Mouse (Mus musculus): ENCODE results near the gene Ankrd44.

Gene Ankrd44

GRCm38 (mm10) chr1:54707036-54707887, 218.9 kb downstream of the Ankrd44 start:
- no peak for DNase-seq (ENCODE audit: low spot score in 2 of 2)

- no peak for DNase-seq (ENCODE audit: low spot score in 2 of 2)
Measured at GRCm38 (mm10) chr1:54706621-54707020, 219.6 kb downstream of the Ankrd44 start.

- no peak for DNase-seq (ENCODE audit: low spot score in 2 of 2)
Measured at GRCm38 (mm10) chr1:54703466-54703865, 222.7 kb downstream of the Ankrd44 start.

- DNase-seq (ENCODE audit: low spot score in 2 of 2): no peak
Measured at GRCm38 (mm10) chr1:54702918-54703317, 223.3 kb downstream of the Ankrd44 start.

GRCm38 (mm10) chr1:54695396-54695795, 230.8 kb downstream of the Ankrd44 start:
- no peak for DNase-seq (ENCODE audit: low spot score in 2 of 2)

GRCm38 (mm10) chr1:54691824-54692223, 234.4 kb downstream of the Ankrd44 start:
- DNase-seq (ENCODE audit: low spot score in 2 of 2): no peak

GRCm38 (mm10) chr1:54690291-54690965, 235.8 kb downstream of the Ankrd44 start:
- DNase-seq (ENCODE audit: low spot score in 2 of 2): peak in 1 of 2 experiments; percentile 28

- DNase-seq (ENCODE audit: low spot score in 2 of 2): no peak
Measured at GRCm38 (mm10) chr1:54688441-54688840, 237.7 kb downstream of the Ankrd44 start.

- no peak for DNase-seq (ENCODE audit: low spot score in 2 of 2)
Measured at GRCm38 (mm10) chr1:54684316-54684715, 241.9 kb downstream of the Ankrd44 start.

GRCm38 (mm10) chr1:54679556-54679955, 246.6 kb downstream of the Ankrd44 start:
- DNase-seq (ENCODE audit: low spot score in 2 of 2): no peak

GRCm38 (mm10) chr1:54678037-54678436, 248.2 kb downstream of the Ankrd44 start:
- DNase-seq (ENCODE audit: low spot score in 2 of 2): no peak

GRCm38 (mm10) chr1:54675478-54675877, 250.7 kb downstream of the Ankrd44 start:
- no peak for DNase-seq (ENCODE audit: low spot score in 2 of 2)

GRCm38 (mm10) chr1:54667991-54668390, 258.2 kb downstream of the Ankrd44 start:
- DNase-seq (ENCODE audit: low spot score in 2 of 2): no peak

- DNase-seq (ENCODE audit: low spot score in 2 of 2): peak in 1 of 2 experiments; percentile 13
Measured at GRCm38 (mm10) chr1:54665582-54666405, 260.4 kb downstream of the Ankrd44 start.

GRCm38 (mm10) chr1:54665095-54665494, 261.1 kb downstream of the Ankrd44 start:
- DNase-seq (ENCODE audit: low spot score in 2 of 2): no peak

- DNase-seq (ENCODE audit: low spot score in 2 of 2): no peak
Measured at GRCm38 (mm10) chr1:54660674-54661073, 265.5 kb downstream of the Ankrd44 start.

GRCm38 (mm10) chr1:54658558-54658957, 267.6 kb downstream of the Ankrd44 start:
- no peak for DNase-seq (ENCODE audit: low spot score in 2 of 2)

- DNase-seq (ENCODE audit: low spot score in 2 of 2): no peak
Measured at GRCm38 (mm10) chr1:54648237-54648636, 277.9 kb downstream of the Ankrd44 start.

- DNase-seq (ENCODE audit: low spot score in 2 of 2): peak in 1 of 2 experiments; percentile 37
Measured at GRCm38 (mm10) chr1:54647335-54647745, 278.8 kb downstream of the Ankrd44 start.

- no peak for DNase-seq (ENCODE audit: low spot score in 2 of 2)
Measured at GRCm38 (mm10) chr1:54640184-54640795, 285.9 kb downstream of the Ankrd44 start.

- DNase-seq (ENCODE audit: low spot score in 2 of 2): no peak
Measured at GRCm38 (mm10) chr1:54639506-54640078, 286.6 kb downstream of the Ankrd44 start.

All from cerebellum, postnatal 4 days (tissue).